Mouse (Mus musculus) embryonic fibroblast, embryonic 13.5 days (primary cell): ENCODE data around the gene Rhoa.

Experiments
- CTCF ChIP-seq: IDR thresholded peaks from 2 replicates; pipeline ENCODE4 v1.5.1; 2011; ENCODE audit warnings: mild to moderate bottlenecking, control low read depth, low read length, moderate library complexity, borderline replicate concordance; ENCODE audit not compliant: insufficient read depth
- POLR2A ChIP-seq: IDR thresholded peaks from 2 replicates; pipeline ENCODE4 v1.6.1; 2011; ENCODE audit warnings: low read depth, mild to moderate bottlenecking, control low read depth, low read length, moderate library complexity

GRCm38 (mm10) chr9:108274476-108275330 lies 31.2 kb upstream of the Rhoa start:
- TF ChIP-seq CTCF (no peak), POLR2A (no peak)
